Mouse (Mus musculus): ENCODE measurements around the gene Tnni1. TPM values are rescaled to one million over a fixed set of nuclear protein-coding genes. Genes with fewer than 3 reads are reported as not detected.

Gene Tnni1
- polyA plus RNA-seq, 2 experiments: 1.3 to 1.7 TPM

- no peak overlapping the region for H3K27ac ChIP-seq
- WGBS (ENCODE audit: insufficient replicate concordance): 36% methylated on average over 2 of the region's 2 CpGs
- H3K4me3 ChIP-seq (ENCODE audit: insufficient read depth in 1 of 2, low read depth in 2 of 2, low read length in 2 of 2): no peak overlapping the region
- H3K27me3 ChIP-seq (ENCODE audit: control insufficient read depth, insufficient read depth, low read length): peaks cover 16% of the 10 kb centered on the region
- ATAC-seq (ENCODE audit: insufficient read depth): no peak
- 0 out of 4 replicates have a peak, but pooled peaks cover 0 to 3% of the 10 kb centered on the region in 2 experiments for H3K4me1 ChIP-seq (replicated peaks; ENCODE audit: control insufficient read depth in 2 of 2, insufficient read depth in 2 of 2, low read length in 1 of 2)
- no peak overlapping the region for H3K9ac ChIP-seq (replicated peaks)
- DNase-seq (ENCODE audit: low read depth in 3 of 3, low spot score in 3 of 3): no peak
- H3K36me3 ChIP-seq (replicated peaks; ENCODE audit: control insufficient read depth, insufficient read depth, low read depth): no peaks in the 10 kb centered on the region
- TF ChIP-seq EP300 (IDR thresholded peaks at IDR 0.05; ENCODE audit: low read depth) (no peak), CTCF (IDR thresholded peaks at IDR 0.05; ENCODE audit: low read depth) (no peak)
- H3K9me3 ChIP-seq (ENCODE audit: control insufficient read depth, low read length): no peaks in the 10 kb centered on the region
- no peak overlapping the region for H3K4me2 ChIP-seq (ENCODE audit: low read depth)
Measured at GRCm38 (mm10) chr1:135812618-135813017, 33.4 kb downstream of the Tnni1 start.

- DNase-seq (ENCODE audit: low read depth in 3 of 3, low spot score in 3 of 3) (no peak), ATAC-seq (ENCODE audit: insufficient read depth) (no peak)
- Histone ChIP-seq H3K36me3 (replicated peaks; ENCODE audit: control insufficient read depth, insufficient read depth, low read depth) (no peaks in the 10 kb centered on the region), H3K4me2 (ENCODE audit: low read depth) (no peak overlapping the region), H3K4me3 (ENCODE audit: insufficient read depth in 1 of 2, low read depth in 2 of 2, low read length in 2 of 2) (no peak overlapping the region), H3K27ac (no peak overlapping the region), H3K27me3 (ENCODE audit: control insufficient read depth, insufficient read depth, low read length) (peaks cover 21% of the 10 kb centered on the region), H3K9ac (replicated peaks) (no peak overlapping the region), H3K4me1 (replicated peaks; ENCODE audit: control insufficient read depth in 2 of 2, insufficient read depth in 2 of 2, low read length in 1 of 2) (0 out of 4 replicates have a peak, but pooled peaks cover 0 to 3% of the 10 kb centered on the region in 2 experiments), H3K9me3 (ENCODE audit: control insufficient read depth, low read length) (no peaks in the 10 kb centered on the region)
- 35% methylated on average over 4 of the region's 4 CpGs for WGBS (ENCODE audit: insufficient replicate concordance)
- TF ChIP-seq EP300 (IDR thresholded peaks at IDR 0.05; ENCODE audit: low read depth) (no peak), CTCF (IDR thresholded peaks at IDR 0.05; ENCODE audit: low read depth) (no peak)
Measured at GRCm38 (mm10) chr1:135813071-135813470, 33.8 kb downstream of the Tnni1 start.

- 62% methylated on average over 5 of the region's 5 CpGs for WGBS (ENCODE audit: insufficient replicate concordance)
- Histone ChIP-seq H3K27me3 (ENCODE audit: control insufficient read depth, insufficient read depth, low read length) (peaks cover 29% of the 10 kb centered on the region), H3K27ac (no peak overlapping the region), H3K4me3 (ENCODE audit: insufficient read depth in 1 of 2, low read depth in 2 of 2, low read length in 2 of 2) (no peak overlapping the region), H3K36me3 (replicated peaks; ENCODE audit: control insufficient read depth, insufficient read depth, low read depth) (no peaks in the 10 kb centered on the region), H3K4me2 (ENCODE audit: low read depth) (no peak overlapping the region), H3K4me1 (replicated peaks; ENCODE audit: control insufficient read depth in 2 of 2, insufficient read depth in 2 of 2, low read length in 1 of 2) (0 out of 4 replicates have a peak, but pooled peaks cover 0 to 3% of the 10 kb centered on the region in 2 experiments), H3K9me3 (ENCODE audit: control insufficient read depth, low read length) (no peaks in the 10 kb centered on the region), H3K9ac (replicated peaks) (no peak overlapping the region)
- no peak for ATAC-seq (ENCODE audit: insufficient read depth)
- DNase-seq (ENCODE audit: low read depth in 3 of 3, low spot score in 3 of 3): no peak
- TF ChIP-seq EP300 (IDR thresholded peaks at IDR 0.05; ENCODE audit: low read depth) (no peak), CTCF (IDR thresholded peaks at IDR 0.05; ENCODE audit: low read depth) (no peak)
Measured at GRCm38 (mm10) chr1:135813687-135814395, 34.6 kb downstream of the Tnni1 start.

GRCm38 (mm10) chr1:135814531-135814930, 35.3 kb downstream of the Tnni1 start:
- Histone ChIP-seq H3K27me3 (ENCODE audit: control insufficient read depth, insufficient read depth, low read length) (peaks cover 36% of the 10 kb centered on the region), H3K27ac (no peak overlapping the region), H3K9me3 (ENCODE audit: control insufficient read depth, low read length) (no peaks in the 10 kb centered on the region), H3K4me2 (ENCODE audit: low read depth) (no peak overlapping the region), H3K4me3 (ENCODE audit: insufficient read depth in 1 of 2, low read depth in 2 of 2, low read length in 2 of 2) (no peak overlapping the region), H3K4me1 (replicated peaks; ENCODE audit: control insufficient read depth in 2 of 2, insufficient read depth in 2 of 2, low read length in 1 of 2) (0 out of 4 replicates have a peak, but pooled peaks cover 0 to 3% of the 10 kb centered on the region in 2 experiments), H3K9ac (replicated peaks) (no peak overlapping the region), H3K36me3 (replicated peaks; ENCODE audit: control insufficient read depth, insufficient read depth, low read depth) (no peaks in the 10 kb centered on the region)
- ATAC-seq (ENCODE audit: insufficient read depth): no peak
- TF ChIP-seq EP300 (IDR thresholded peaks at IDR 0.05; ENCODE audit: low read depth): no peak
- TF ChIP-seq CTCF (IDR thresholded peaks at IDR 0.05; ENCODE audit: low read depth): no peak
- WGBS (ENCODE audit: insufficient replicate concordance): 49% methylated on average over 5 of the region's 5 CpGs
- no peak for DNase-seq (ENCODE audit: low read depth in 3 of 3, low spot score in 3 of 3)

- H3K9ac ChIP-seq (replicated peaks): no peak overlapping the region
- DNase-seq (ENCODE audit: low read depth in 3 of 3, low spot score in 3 of 3): no peak
- ATAC-seq (ENCODE audit: insufficient read depth): no peak
- H3K27ac ChIP-seq: no peak overlapping the region
- no peak overlapping the region for H3K4me2 ChIP-seq (ENCODE audit: low read depth)
- H3K27me3 ChIP-seq (ENCODE audit: control insufficient read depth, insufficient read depth, low read length): peaks cover 44% of the 10 kb centered on the region
- WGBS (ENCODE audit: insufficient replicate concordance): 19% methylated on average over 4 of the region's 4 CpGs
- no peaks in the 10 kb centered on the region for H3K9me3 ChIP-seq (ENCODE audit: control insufficient read depth, low read length)
- H3K4me1 ChIP-seq (replicated peaks; ENCODE audit: control insufficient read depth in 2 of 2, insufficient read depth in 2 of 2, low read length in 1 of 2): no peaks in the 10 kb centered on the region
- no peak overlapping the region for H3K4me3 ChIP-seq (ENCODE audit: insufficient read depth in 1 of 2, low read depth in 2 of 2, low read length in 2 of 2)
- no peaks in the 10 kb centered on the region for H3K36me3 ChIP-seq (replicated peaks; ENCODE audit: control insufficient read depth, insufficient read depth, low read depth)
- TF ChIP-seq EP300 (IDR thresholded peaks at IDR 0.05; ENCODE audit: low read depth) (no peak), CTCF (IDR thresholded peaks at IDR 0.05; ENCODE audit: low read depth) (no peak)
Measured at GRCm38 (mm10) chr1:135817595-135817994, 38.4 kb downstream of the Tnni1 start.

Data from liver, embryonic 14.5 days (tissue).